Mouse (Mus musculus) inflammation-experienced regulatory T-cells, adult 16 weeks (primary cell): ENCODE results near the gene Wbp2. TPM values are rescaled to one million over a fixed set of nuclear protein-coding genes. Genes with fewer than 3 reads are reported as not detected.

Experiments
- polyA plus RNA-seq: library from polyadenylated mRNA; unstranded; fragments of 100-300 nt; shearing (Covaris generic); gene quantifications from one replicate; pipeline ENCODE4 v1.2.1, GENCODE M21; 2017

Wbp2 gene
- 214 TPM for polyA plus RNA-seq

GRCm38 (mm10) chr11:116086258-116087193 lies at the start of gene Wbp2:
Gene Wbp2, minus strand, starts transcription at chr11:116086995.

GRCm38 (mm10) chr11:116130488-116131205 lies 43.9 kb upstream of the Wbp2 start, which contains the start of gene Trim65:
Gene Trim65, minus strand, starts transcription at chr11:116131128.

GRCm38 (mm10) chr11:116127156-116127980 lies 40.6 kb upstream of the Wbp2 start, which contains the start of gene Trim47:
Gene Trim47, minus strand, starts transcription at chr11:116127210.

GRCm38 (mm10) chr11:116077446-116078204 lies 9.2 kb downstream of the Wbp2 start, which contains the start of gene Unc13d:
Gene Unc13d, minus strand, starts transcription at chr11:116077961.

DNA sequence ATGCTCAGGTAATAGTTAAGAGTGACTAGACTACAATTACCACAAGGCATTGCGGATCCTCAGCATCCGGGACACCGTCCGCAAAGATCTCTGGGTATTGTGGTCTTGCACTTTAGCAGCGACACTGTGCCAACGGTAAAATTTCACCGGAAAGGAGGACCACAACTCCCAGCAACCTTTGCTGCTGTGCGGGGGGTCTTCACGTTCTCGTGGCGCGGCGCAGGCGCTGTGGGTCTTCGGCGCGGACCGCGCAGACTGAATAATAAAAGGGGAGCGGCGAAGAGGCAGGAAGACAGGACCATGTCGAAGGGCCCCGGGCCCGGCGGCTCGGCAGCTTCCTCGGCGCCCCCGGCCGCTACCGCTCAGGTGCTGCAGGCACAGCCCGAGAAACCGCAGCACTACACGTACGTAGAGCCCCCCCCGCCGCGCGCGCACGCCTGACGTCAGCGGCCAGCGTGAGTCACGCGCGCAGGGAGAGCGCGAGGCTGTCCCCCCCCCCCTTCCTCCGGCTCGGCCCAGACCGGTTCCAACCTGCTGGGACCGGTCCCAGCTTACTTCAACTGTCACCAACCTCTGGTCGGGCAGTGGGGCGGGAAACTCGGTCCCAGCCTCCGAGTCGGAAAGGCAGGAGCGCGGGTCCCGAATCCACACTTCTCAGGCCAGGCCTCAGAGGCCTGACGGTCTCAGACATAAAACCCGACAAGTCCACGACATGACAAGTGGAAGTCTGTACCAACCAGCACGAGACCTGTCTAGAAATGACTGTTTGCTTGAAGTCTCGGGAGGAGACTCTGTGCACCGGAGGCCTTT lies 56.5 kb downstream of the Wbp2 start, which contains the start of gene Unk:
TSS of gene Unk (plus strand) at position 235 of the 810 bp plus-strand sequence.

Other genes starting within 250 kb of the Wbp2 start
- gene Myo15b, start 228.6 kb downstream of the Wbp2 start, polyA plus RNA-seq, result not detected
- gene Smim5, start 187.0 kb downstream of the Wbp2 start, polyA plus RNA-seq, result 0.37 TPM
- 1.3 TPM for gene Smim6, start 175.0 kb downstream of the Wbp2 start, polyA plus RNA-seq
- gene Sap30bp, start 153.7 kb downstream of the Wbp2 start, polyA plus RNA-seq, result 43.4 TPM
- 27.8 TPM for gene Recql5, start 153.5 kb downstream of the Wbp2 start, polyA plus RNA-seq
- not detected for gene Itgb4, start 112.3 kb downstream of the Wbp2 start, polyA plus RNA-seq
- gene Galk1, start 74.3 kb downstream of the Wbp2 start, polyA plus RNA-seq, result 40.4 TPM
- gene H3f3b, start 59.0 kb downstream of the Wbp2 start, polyA plus RNA-seq, result 1,346 TPM
- 56.5 TPM for gene Unk, start 56.7 kb downstream of the Wbp2 start, polyA plus RNA-seq
- 202 TPM for gene Unc13d, start 9.0 kb downstream of the Wbp2 start, polyA plus RNA-seq
- 0.32 TPM for gene Trim47, start 40.2 kb upstream of the Wbp2 start, polyA plus RNA-seq
- 9.8 TPM for gene Trim65, start 44.1 kb upstream of the Wbp2 start, polyA plus RNA-seq
- 91.0 TPM for gene Mrpl38, start 51.9 kb upstream of the Wbp2 start, polyA plus RNA-seq
- 10.1 TPM for gene Fbf1, start 81.2 kb upstream of the Wbp2 start, polyA plus RNA-seq
- 62.6 TPM for gene Ten1, start 111.9 kb upstream of the Wbp2 start, polyA plus RNA-seq
- gene Acox1, start 112.0 kb upstream of the Wbp2 start, polyA plus RNA-seq, result 24.7 TPM
- 0.12 TPM for gene Evpl, start 151.1 kb upstream of the Wbp2 start, polyA plus RNA-seq
- 91.6 TPM for gene Srp68, start 187.2 kb upstream of the Wbp2 start, polyA plus RNA-seq
- not detected for gene Galr2, start 193.9 kb upstream of the Wbp2 start, polyA plus RNA-seq
- 102 TPM for gene Exoc7, start 220.2 kb upstream of the Wbp2 start, polyA plus RNA-seq
- 0.11 TPM for gene Foxj1, start 248.4 kb upstream of the Wbp2 start, polyA plus RNA-seq